Mouse (Mus musculus) liver, embryonic 14.5 days (tissue): Measurements from ENCODE around the gene Obp2a.

Experiments
- CTCF ChIP-seq: IDR thresholded peaks from 2 replicates; pipeline ENCODE4 v1.5.1; 2016; ENCODE audit warnings: antibody characterized with exemption, low read depth, control low read depth
- EP300 ChIP-seq: IDR thresholded peaks from 2 replicates; pipeline ENCODE4 v1.6.1; 2016; ENCODE audit warnings: antibody characterized with exemption, low read depth

- TF ChIP-seq EP300, result no peak
- TF ChIP-seq CTCF, result no peak
Measured at GRCm38 (mm10) chr2:25676486-25676885, 23.4 kb upstream of the Obp2a start, which contains the start of gene Lcn6.
